Mouse (Mus musculus) leukemia stem cell, adult 10-12 weeks (primary cell): ENCODE data around the gene Pde1b. TPM values are rescaled to one million over a fixed set of nuclear protein-coding genes. Genes with fewer than 3 reads are reported as not detected.

Source experiments
- polyA plus RNA-seq: library from polyadenylated mRNA; stranded (reverse); fragments of >175 nt; gene quantifications from 2 replicates; pipeline ENCODE4 v1.2.3, GENCODE M21; 2012; ENCODE audit warnings: low replicate concordance

The Pde1b gene
- 3.5 and 6.1 TPM in 2 replicates for polyA plus RNA-seq

GRCm38 (mm10) chr15:103502435-103503250, at the start of gene Pde1b:
TSS of gene Pde1b (plus strand) at chr15:103503034.

DNA sequence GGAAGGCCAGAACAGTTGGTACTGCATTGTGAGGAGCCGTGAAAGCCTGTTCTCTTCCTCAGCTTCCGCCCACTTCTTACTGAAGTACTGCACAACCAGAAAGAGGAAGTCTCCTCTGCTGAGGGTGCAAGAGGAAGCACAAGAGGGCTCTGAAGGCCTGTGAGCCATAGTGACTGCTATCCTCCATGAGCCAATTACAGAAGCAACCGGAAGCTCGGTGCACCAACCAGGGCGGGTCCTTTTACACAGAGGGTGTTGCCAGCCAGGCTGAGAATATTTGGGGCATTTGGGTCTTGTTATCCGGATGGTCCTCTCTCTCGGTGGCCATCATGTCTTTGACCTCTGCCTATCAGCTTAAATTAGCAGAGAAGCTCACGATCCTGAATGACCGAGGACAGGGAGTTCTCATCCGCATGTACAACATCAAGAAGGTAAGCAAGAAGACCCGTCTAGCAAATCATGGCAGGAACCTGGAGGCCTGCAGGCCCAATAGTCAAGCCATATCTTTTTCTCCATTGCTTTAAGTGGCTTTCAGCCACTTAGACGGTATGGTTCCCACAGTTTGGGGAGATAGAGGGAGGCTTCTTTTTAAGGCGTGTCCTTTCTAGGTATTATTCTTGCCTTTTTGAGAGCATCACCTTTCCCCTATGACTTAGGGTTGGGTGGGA, 49.1 kb upstream of the Pde1b start, which contains the start of gene Nckap1l:
Gene Nckap1l (plus strand): TSS at position 244 of the 668 bp plus-strand sequence.

DNA sequence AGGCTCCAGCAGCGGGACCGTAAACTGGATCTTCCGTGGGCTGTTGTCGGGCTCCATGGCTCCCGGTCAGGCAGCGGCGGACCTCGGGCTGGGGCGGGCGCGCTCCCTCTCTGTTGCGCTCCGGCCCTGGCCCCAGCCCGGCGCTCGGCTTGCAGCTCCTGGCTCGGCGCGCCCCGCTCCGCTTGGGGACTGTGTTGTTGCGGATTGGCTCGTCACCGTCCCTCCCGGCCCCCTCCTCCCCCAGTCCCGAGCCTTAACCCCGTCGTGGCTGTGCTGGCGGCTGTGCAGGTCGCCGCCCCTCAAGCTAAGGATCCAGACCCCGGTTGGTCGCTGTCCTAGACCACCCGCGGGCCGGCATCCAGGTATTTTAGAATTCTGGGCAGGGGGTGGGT, 35.0 kb downstream of the Pde1b start, which contains the start of gene Ppp1r1a:
Gene Ppp1r1a (minus strand): TSS at position 182 of the 392 bp plus-strand sequence.

DNA sequence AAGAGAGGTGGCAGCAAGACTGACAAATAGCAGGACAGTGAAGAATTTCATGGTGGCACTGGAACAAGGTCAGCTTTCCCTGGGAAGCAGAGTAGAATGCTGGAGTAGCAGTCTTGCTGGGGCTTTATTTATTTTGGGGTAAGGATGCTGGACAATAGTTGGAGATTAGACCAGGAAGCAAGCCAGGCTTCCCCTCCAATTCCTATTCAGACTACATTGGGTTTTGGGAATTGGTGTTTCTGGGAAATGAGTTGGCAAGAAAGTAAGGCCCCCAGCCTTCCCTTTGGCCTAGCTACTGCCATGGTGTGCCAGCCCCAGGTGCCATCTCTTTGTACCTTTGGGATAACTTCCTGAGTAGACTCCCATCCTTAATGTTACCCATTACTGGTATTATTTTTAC, 62.1 kb downstream of the Pde1b start, which contains the start of gene Glycam1:
Gene Glycam1 (minus strand): TSS at position 101 of the 400 bp plus-strand sequence.

Other genes with a start within 250 kb of the Pde1b start
- 83.4 and 89.7 TPM in 2 replicates for gene Nfe2, start 244.6 kb upstream of the Pde1b start, polyA plus RNA-seq
- 10.5 and 45.1 TPM in 2 replicates for gene Copz1, start 230.3 kb upstream of the Pde1b start, polyA plus RNA-seq
- gene Gpr84, start 192.4 kb upstream of the Pde1b start, polyA plus RNA-seq = 0.10 and 0.16 TPM in 2 replicates
- gene Zfp385a, start 162.9 kb upstream of the Pde1b start, polyA plus RNA-seq = 400 and 549 TPM in 2 replicates
- 17.7 and 39.6 TPM in 2 replicates for gene Itga5, start 136.3 kb upstream of the Pde1b start, polyA plus RNA-seq
- not detected in 2 replicates for gene Gtsf1, start 72.6 kb upstream of the Pde1b start, polyA plus RNA-seq
- not detected in 2 replicates for gene Gtsf2, start 54.6 kb upstream of the Pde1b start, polyA plus RNA-seq
- 3.1 and 9.3 TPM in 2 replicates for gene Nckap1l, start 49.2 kb upstream of the Pde1b start, polyA plus RNA-seq
- gene Ppp1r1a, start 35.0 kb downstream of the Pde1b start, polyA plus RNA-seq = not detected in 2 replicates
- not detected in 2 replicates for gene Glycam1, start 62.0 kb downstream of the Pde1b start, polyA plus RNA-seq